Mouse (Mus musculus) heart, embryonic 11.5 days (tissue): ENCODE results near the gene Esrra. TPM values are rescaled to one million over a fixed set of nuclear protein-coding genes. Genes with fewer than 3 reads are reported as not detected.

Source experiments
- ATAC-seq: fragments of 200-750 bp; cut with Nextera tagmentation; replicated peaks from 2 replicates; pipeline ENCODE4 v1.8.0; 2017; ENCODE audit warnings: moderate library complexity; ENCODE audit not compliant: insufficient number of reproducible peaks, low FRiP score, low TSS enrichment
- H3K27ac ChIP-seq: fragments of 300-500 bp; sonication (generic); 2 replicates; pipeline ENCODE4 v1.5.1; 2014; ENCODE audit warnings: mild to moderate bottlenecking, low read depth, low read length
- H3K27me3 ChIP-seq: fragments of 300-500 bp; sonication (generic); 2 replicates; pipeline ENCODE4 v1.6.1; 2014; ENCODE audit warnings: mild to moderate bottlenecking, low read length, mixed read lengths; ENCODE audit not compliant: control insufficient read depth, insufficient read depth
- H3K36me3 ChIP-seq: fragments of 300-500 bp; sonication (generic); 2 replicates; pipeline ENCODE4 v1.6.1; 2014; ENCODE audit warnings: mild to moderate bottlenecking, low read length, moderate library complexity, mixed read lengths; ENCODE audit not compliant: control insufficient read depth, insufficient read depth
- H3K4me1 ChIP-seq: fragments of 300-500 bp; sonication (generic); 2 replicates; pipeline ENCODE4 v1.6.1; 2014; ENCODE audit warnings: low read length; ENCODE audit not compliant: control insufficient read depth, insufficient read depth
- H3K4me2 ChIP-seq: fragments of 300-500 bp; sonication (generic); 2 replicates; pipeline ENCODE4 v1.6.1; 2014; ENCODE audit warnings: mild to moderate bottlenecking, moderate library complexity
- H3K4me3 ChIP-seq: fragments of 300-500 bp; sonication (generic); 2 replicates; pipeline ENCODE4 v1.5.1; 2014; ENCODE audit warnings: low read depth, low read length
- H3K9ac ChIP-seq: fragments of 300-500 bp; sonication (generic); 2 replicates; pipeline ENCODE4 v1.6.1; 2014; ENCODE audit warnings: mild to moderate bottlenecking, low read depth, low read length, moderate library complexity
- H3K9me3 ChIP-seq: fragments of 300-500 bp; sonication (generic); replicated peaks from 2 replicates; pipeline ENCODE4 v1.6.1; 2016; ENCODE audit warnings: low read length; ENCODE audit not compliant: control insufficient read depth
- WGBS: fragments of 180-500 bp; shearing (Covaris S2); extraction: QIAGEN DNeasy Blood & Tissue Kit; methylation state at CpG from one replicate; pipeline ENCODE4 v1.1.7; 2014; ENCODE audit not compliant: insufficient replicate concordance; 5-methylcytosine and 5-hydroxymethylcytosine counted together
- polyA plus RNA-seq: library from polyadenylated mRNA; unstranded; fragments of >200 nt; fragmentation: Nextera tagmentation; extraction: Ambion mirVana; gene quantifications from 2 replicates; pipeline ENCODE4 v1.2.1, GENCODE M21; 2014

Gene Esrra
- 9.0 and 10.5 TPM in 2 replicates for polyA plus RNA-seq

DNA sequence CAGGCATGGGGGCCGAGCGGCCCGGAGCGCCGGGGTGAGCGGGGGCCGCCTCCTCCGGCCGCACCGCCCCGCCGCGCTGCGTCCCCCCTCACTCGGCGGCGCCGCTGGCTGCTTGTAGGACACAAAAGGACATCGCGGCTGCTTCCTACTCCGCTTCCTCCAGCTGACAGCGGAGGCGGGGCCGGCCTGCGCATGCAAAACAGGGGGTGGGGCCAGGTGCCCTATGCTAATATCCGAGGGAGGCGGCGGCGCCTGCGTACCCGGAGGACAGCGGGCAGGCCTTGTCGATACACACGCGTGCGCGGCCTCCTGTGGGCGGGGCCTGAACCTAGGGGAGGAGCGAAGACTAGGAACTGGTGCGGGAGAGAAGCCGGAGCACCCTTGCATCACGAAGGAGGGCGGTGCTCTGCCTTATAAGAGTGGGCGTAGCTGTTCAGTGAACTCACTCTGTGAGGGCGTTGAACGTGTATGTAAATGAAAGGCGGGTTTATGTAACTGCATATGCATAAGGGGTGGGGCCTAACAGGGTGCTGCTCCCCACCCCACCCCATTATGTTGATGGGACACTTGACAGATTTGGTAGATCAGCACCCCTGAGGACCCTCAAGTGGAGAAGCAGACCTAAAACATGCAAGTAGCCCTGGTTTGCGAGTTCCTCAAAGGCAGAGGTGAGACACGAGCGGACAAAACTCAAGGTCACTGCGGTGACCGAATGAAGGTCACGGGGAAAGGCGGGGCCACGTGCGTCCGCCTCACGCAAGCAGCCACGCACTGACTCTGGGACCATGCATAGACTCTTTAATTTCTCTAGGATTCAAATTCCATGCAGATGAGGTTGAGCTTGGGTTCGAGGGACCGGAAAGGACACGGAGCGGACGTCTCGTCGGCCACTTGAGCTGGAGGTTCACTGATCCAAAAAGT is at the start of gene Esrra:
Gene Esrra, minus strand, starts transcription at position 167 of the 921 bp plus-strand sequence.
- WGBS, result under 1% methylated on average over 57 of the region's 66 CpGs
- Histone ChIP-seq H3K4me1 (peaks cover 26% of the 10 kb centered on the region), H3K4me2 (peak within 1 kb of the TSS; percentile 95), H3K9ac (peak within 1 kb of the TSS; percentile 87), H3K36me3 (no peaks in the 10 kb centered on the region), H3K27me3 (peaks cover 34% of the 10 kb centered on the region), H3K9me3 (no peaks in the 10 kb centered on the region), H3K27ac (peak within 1 kb of the TSS; percentile 88), H3K4me3 (peak within 1 kb of the TSS; percentile 69)
- peak; percentile 92 for ATAC-seq

DNA sequence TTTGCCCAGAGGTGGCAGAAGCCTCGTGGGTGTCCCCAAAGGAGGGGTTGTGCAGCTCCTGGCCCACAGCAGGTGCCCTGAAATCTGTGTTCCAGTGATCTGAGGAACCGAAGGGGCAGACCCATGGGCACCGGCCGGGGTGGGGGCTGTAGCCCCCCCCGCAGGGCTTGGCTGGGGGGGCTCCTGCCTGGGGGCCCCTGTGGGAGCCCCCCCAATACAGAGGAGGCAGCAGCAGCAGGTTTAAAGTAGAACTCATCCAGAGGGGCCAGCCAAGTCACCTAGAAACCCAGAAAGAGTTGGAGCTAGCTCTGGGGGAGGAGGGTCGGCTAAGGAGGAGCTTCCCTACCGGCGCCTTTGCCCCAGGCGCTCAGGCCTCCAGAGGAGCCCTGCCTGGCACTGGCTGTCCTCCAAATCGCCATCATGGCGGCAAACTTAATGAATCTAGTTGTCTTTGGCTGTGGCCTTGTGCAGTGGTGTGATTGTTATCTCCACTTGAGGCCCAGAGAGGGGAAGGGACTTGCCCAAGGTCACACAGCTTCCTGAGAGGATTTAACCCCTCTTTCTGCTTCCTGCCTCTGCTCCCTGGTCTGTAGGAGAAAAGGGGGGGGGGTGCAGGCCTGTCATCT is 49.0 kb upstream of the Esrra start:
- peaks cover 37% of the 10 kb centered on the region for H3K4me1 ChIP-seq
- 27% methylated on average over 11 of the region's 11 CpGs for WGBS
- peak overlapping the region; percentile 83 for H3K9ac ChIP-seq

DNA sequence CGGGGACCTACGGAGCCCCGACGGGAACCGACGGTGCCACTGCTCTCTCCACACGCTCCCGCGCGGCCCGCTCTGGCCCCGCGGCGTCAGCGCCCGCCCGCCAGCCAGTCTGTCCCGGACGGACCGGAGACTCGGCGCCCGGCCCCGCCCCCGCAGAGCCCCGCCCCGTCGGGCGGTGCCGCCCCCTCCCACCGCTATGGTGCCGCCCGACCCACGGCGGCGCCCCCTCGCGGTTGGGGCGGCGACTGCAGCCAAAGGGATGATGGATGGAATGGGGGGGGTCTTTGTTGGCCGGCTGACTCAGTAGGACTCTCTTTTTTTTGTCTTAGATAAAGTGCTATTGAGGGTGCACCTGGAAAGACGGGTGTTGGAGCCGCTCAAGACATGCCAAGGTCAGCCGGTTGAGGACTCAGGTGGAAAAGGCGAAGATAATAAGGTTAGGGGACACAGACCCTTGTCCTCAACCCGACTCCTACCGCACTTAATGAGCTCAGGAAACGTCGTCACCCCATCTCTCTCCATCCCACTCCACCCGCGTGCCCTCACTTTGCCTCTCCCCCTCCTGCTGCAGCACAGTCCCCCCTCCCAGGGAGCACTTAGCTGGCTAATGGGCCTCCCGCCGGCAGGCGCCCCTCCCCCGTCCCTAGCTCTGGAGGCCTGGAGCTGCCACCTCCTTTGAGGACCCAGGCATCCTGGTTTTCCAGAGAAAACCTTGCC is 48.2 kb upstream of the Esrra start:
- 1% methylated on average over 53 of the region's 55 CpGs for WGBS
- Histone ChIP-seq H3K4me2 (peak overlapping the region; percentile 67), H3K27ac (peak overlapping the region; percentile 51), H3K9ac (peak overlapping the region; percentile 83), H3K36me3 (peaks cover 8% of the 10 kb centered on the region), H3K27me3 (no peaks in the 10 kb centered on the region), H3K9me3 (no peaks in the 10 kb centered on the region), H3K4me1 (peaks cover 37% of the 10 kb centered on the region), H3K4me3 (peak overlapping the region; percentile 72)
- ATAC-seq, result peak; percentile 63; the same call in 1 of the 2 replicates

More for the DNA sequence above, 49.0 kb upstream of the Esrra start:
- ATAC-seq, result no peak
- Histone ChIP-seq H3K9me3 (no peaks in the 10 kb centered on the region), H3K4me2 (peak overlapping the region; percentile 67), H3K27ac (0 out of 2 replicates have a peak overlapping the region, but pooled peaks have one; percentile 51), H3K4me3 (peak overlapping the region; percentile 72; the same call in 1 of the 2 replicates), H3K36me3 (peaks cover 7% of the 10 kb centered on the region), H3K27me3 (no peaks in the 10 kb centered on the region)

DNA sequence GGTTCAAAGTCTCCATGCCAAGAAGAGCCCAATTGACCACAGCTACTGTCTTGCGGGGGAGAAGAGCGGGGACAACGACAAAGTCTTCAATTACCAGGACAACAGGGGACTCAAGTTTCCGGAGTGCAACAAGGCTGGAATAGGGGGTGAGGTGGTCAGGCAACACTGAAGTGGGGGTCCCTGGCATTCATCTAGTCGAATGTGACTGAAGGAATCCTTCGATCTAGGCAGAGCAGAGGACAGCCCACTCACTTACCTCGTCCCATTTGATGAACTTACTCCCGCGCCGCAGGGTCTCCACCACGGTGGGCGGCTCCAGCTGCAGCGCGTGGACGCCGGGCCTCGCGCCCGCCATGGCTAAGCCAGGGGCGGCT is 47.7 kb upstream of the Esrra start:
- H3K4me2 ChIP-seq, result peak overlapping the region; percentile 67
- H3K27ac ChIP-seq, result 0 out of 2 replicates have a peak overlapping the region, but pooled peaks have one; percentile 3
- no peaks in the 10 kb centered on the region for H3K9me3 ChIP-seq
- ATAC-seq, result no peak
- peaks cover 37% of the 10 kb centered on the region for H3K4me1 ChIP-seq
- under 1% methylated on average over 20 of the region's 20 CpGs for WGBS
- H3K4me3 ChIP-seq, result peak overlapping the region; percentile 72
- no peaks in the 10 kb centered on the region for H3K27me3 ChIP-seq
- peak overlapping the region; percentile 83 for H3K9ac ChIP-seq
- H3K36me3 ChIP-seq, result peaks cover 13% of the 10 kb centered on the region

DNA sequence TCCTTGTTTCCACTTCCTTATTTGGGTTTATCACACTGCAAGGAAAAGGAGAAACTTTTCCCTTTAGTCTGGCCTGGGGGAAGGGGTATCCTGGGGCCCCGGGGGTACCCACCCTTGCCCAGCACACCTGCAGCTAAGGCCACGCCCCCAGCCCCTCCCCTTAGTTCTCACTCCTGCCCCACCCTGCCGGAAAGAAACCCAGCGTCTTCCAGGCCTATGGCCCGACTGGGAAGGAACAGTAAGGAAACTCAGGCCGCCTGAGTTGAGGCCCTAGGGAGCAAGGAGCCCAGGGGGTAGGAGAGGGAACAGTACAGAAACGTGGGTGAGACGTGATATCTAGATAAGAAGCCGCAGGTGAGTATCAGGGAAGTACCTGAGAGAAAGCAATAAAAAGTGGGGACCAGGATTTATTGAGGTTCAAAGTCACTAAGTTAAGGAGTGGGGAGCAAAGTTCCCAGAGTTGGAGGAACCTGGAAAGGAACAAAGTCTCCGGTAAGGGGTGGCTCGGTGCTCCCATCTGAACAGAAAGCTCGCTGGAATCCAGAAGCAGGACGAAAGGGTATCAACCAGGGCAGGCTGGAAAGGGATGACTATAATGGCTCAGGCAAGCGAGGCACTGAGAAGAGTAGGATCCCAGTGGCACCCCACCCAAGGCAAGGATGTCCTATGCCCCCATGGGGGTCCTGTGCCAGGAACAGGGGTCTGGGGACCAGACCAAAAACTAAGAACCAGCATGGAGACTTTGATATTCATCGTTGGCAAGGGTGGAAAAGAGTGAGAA is 47.1 kb upstream of the Esrra start:
- peaks cover 16% of the 10 kb centered on the region for H3K36me3 ChIP-seq
- H3K27ac ChIP-seq, result no peak overlapping the region
- peak overlapping the region; percentile 67 for H3K4me2 ChIP-seq
- H3K4me1 ChIP-seq, result peaks cover 33% of the 10 kb centered on the region
- H3K27me3 ChIP-seq, result no peaks in the 10 kb centered on the region
- H3K4me3 ChIP-seq, result peak overlapping the region; percentile 72
- no peaks in the 10 kb centered on the region for H3K9me3 ChIP-seq
- peak overlapping the region; percentile 83 for H3K9ac ChIP-seq
- no peak for ATAC-seq
- WGBS, result 12% methylated on average over 15 of the region's 15 CpGs

DNA sequence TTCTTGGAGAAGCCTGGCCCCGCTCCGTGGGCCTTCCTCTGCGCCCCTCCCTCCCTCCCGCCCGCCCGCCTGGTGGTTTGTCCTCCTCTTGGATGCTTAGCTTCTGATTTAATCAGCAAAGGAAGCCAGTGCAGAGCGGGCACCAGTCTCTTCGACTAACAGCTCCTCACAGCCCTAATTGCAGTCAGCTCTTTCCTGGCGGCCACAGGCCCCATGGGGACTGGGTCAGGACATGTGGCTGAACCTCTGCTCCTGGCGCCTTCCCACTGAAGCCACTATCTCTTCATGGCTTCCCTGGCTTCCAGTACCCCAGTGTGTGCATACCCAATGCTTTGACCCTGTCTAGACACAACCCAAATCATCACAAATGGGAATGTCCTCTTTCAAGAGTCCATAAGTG is 34.8 kb upstream of the Esrra start:
- Histone ChIP-seq H3K36me3 (peaks cover 20% of the 10 kb centered on the region), H3K4me3 (no peak overlapping the region), H3K4me2 (no peak overlapping the region), H3K27me3 (no peaks in the 10 kb centered on the region), H3K4me1 (peaks cover 26% of the 10 kb centered on the region), H3K27ac (no peak overlapping the region), H3K9me3 (no peaks in the 10 kb centered on the region), H3K9ac (no peak overlapping the region)
- WGBS, result 78% methylated on average over 10 of the region's 10 CpGs
- no peak for ATAC-seq

DNA sequence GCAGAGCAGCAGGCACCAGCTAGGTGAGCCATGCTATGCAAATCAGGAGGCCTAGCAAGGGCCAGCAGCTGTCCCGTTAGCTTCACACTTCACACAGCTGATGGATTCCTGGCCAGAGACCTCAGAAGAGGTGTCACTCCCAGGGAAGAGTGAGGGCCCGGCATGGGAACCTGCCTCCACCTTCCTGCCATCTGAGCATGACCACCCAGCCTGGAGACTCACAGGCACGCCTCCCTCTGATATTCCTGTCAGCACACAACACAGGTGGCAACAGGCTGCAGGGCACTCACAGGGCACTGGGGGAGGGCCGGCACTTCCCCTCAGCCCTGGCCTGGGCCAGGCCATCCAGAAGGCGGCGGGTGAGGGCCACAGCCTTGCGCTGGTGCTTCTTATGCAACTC is 33.8 kb upstream of the Esrra start:
- Histone ChIP-seq H3K9me3 (no peaks in the 10 kb centered on the region), H3K27ac (no peak overlapping the region), H3K36me3 (peaks cover 20% of the 10 kb centered on the region), H3K4me2 (no peak overlapping the region; the same call in 1 of the 2 replicates), H3K9ac (0 out of 2 replicates have a peak overlapping the region, but pooled peaks have one; percentile 30), H3K4me1 (peaks cover 26% of the 10 kb centered on the region), H3K4me3 (no peak overlapping the region), H3K27me3 (no peaks in the 10 kb centered on the region)
- 50% methylated on average over 7 of the region's 7 CpGs for WGBS
- ATAC-seq, result no peak
